Mouse (Mus musculus): ENCODE measurements at regions not wholly inside any gene's neighbourhood (a gene's known extent, or its start where the extent isn't known, plus 50 kb on each side); places are given as distances from the start of the nearest gene placed in this dataset.

- DNase-seq = no peak
These were observed 1172.6 kb upstream of the Gulo start for GRCm38 (mm10) chr14:67181586-67181985.

- no peak for DNase-seq
These were observed 1170.5 kb upstream of the Gulo start for GRCm38 (mm10) chr14:67179549-67179948.

- no peak for DNase-seq
These were observed 1169.5 kb upstream of the Gulo start for GRCm38 (mm10) chr14:67178329-67179039.

DNA sequence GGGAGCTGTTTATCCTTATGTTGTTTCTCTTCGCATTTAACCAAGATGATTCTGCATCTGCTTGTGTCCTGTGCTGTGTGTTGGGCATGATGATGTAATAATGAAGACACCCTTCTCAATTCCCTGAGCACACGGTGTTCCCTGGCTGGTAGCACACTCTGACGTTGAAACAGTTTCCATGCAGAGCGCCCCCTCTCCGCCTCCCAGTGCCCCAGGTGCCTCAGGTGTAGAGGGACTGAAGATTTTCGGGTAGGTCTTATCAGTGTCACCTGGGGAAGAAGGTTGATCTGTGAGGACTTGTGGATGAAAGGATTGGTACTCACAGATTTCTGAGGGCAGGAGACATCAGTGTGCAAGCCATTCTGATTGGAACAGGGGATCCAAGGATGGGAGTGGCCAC is 1167.7 kb upstream of the Gulo start:
- DNase-seq = no peak

DNA sequence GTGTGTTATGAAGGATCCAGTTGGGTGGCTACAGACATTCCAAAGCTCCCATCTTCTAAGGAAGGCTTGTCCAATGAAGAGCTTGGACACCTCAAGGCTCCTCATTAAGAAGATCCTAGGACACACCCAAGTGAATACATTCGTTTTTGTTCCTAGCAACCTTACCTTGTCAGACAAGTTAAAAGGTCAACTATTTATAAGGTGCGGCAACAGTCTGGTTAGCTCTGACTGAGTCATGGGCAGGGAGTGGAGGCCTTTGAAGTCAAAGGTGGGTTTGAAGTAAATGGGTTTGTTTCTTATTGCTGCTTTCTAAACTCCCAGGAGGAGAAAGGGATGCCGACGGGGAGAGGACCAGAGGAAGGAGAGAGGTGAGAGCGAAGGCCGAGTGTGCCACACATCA is 1167.1 kb upstream of the Gulo start:
- DNase-seq = no peak

DNA sequence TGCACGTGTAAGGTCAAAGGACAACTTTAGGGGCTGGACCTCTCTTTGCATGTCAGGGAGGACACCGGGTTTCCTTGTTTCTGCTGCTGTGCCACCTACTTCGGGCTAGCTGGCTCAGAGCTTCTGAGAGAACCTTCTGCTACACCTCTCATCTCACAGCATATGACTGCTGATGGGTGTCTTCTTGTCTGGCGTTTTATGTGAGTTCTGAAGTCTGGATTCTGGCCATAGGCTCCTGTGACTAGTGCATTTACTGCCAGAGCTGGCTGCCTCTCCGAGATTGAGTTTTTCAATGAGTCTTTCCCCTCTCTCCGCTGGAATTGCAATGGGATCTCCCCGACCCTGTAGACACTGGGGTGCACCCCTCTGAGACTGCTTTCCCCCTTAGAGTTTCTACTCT is 1165.9 kb upstream of the Gulo start:
- no peak for DNase-seq

- DNase-seq = no peak
These were observed 1161.8 kb upstream of the Gulo start for GRCm38 (mm10) chr14:67170801-67171200.

GRCm38 (mm10) chr14:67170248-67170647 is 1161.2 kb upstream of the Gulo start:
- no peak for DNase-seq

GRCm38 (mm10) chr14:67169201-67169600 is 1160.2 kb upstream of the Gulo start:
- DNase-seq = no peak

GRCm38 (mm10) chr14:67159996-67160395 is 1151.0 kb upstream of the Gulo start:
- DNase-seq = no peak

GRCm38 (mm10) chr14:67158867-67159266 is 1149.9 kb upstream of the Gulo start:
- DNase-seq = no peak

DNA sequence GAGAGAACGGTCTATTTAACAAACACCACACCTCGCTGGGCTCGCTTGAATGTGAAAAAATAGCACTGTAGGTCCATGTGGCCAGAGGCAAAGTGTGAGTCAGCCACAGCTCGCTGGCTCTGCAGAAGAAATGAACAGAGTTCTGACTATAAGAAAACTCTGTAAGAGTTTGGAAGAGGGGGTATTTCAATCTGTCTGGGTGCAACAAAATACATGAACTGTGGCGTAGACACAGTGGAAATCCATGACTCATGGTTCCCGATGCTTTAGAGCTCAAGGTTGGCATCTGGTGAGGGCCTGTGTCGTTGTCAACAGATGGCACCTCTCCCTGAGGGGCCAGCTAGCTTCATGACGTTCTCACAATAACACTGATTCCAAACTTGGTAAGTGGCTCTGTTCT is 1147.4 kb upstream of the Gulo start:
- no peak for DNase-seq

DNA sequence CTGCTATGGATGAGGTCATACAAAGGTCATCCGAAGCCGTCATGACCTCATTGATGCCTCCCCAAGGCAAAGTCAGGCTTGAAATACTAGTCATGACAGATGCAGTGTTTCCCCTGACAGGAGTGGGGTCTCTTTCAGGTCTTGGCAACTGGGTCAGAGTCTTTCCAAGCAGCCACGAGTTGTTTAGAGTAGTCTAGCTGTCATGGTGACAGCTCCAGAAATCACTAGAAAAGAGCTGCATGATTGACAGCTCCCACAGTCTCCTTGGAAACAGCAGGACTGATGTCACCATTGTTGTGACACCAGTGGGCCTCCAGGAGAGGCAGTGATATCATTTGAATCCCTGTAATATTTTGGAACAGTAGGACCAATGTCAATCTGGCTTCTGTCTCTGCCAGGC is 1144.6 kb upstream of the Gulo start:
- DNase-seq = no peak

- peak; percentile 16 for DNase-seq
These were observed 1141.0 kb upstream of the Gulo start for GRCm38 (mm10) chr14:67149961-67150471.

- no peak for DNase-seq
These were observed 1140.1 kb upstream of the Gulo start for GRCm38 (mm10) chr14:67149091-67149490.

- no peak for DNase-seq
These were observed 1137.6 kb upstream of the Gulo start for GRCm38 (mm10) chr14:67146602-67147001.

DNA sequence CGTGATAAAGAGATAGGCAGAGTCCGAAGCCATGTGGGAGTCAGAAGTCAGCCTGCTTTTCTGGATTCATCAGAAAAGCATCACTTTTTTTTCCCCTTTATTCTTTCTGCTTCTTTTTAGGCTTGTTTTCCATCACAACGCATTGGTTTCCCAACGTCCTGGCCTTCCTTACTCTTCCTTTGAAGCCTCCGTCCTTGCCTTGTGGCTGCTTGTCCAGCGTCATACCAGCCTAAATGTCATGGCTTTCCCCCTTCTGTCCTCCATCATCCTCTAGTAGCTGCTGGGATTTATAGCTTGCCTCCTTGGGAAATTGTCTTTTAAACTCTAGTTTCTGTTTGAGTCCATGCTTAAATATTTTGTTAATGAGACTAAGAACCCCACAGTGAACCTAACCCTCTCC is 1136.0 kb upstream of the Gulo start:
- DNase-seq = no peak

GRCm38 (mm10) chr14:67144461-67144985 is 1135.5 kb upstream of the Gulo start:
- DNase-seq = no peak

GRCm38 (mm10) chr14:67143826-67144225 is 1134.8 kb upstream of the Gulo start:
- DNase-seq = no peak

DNA sequence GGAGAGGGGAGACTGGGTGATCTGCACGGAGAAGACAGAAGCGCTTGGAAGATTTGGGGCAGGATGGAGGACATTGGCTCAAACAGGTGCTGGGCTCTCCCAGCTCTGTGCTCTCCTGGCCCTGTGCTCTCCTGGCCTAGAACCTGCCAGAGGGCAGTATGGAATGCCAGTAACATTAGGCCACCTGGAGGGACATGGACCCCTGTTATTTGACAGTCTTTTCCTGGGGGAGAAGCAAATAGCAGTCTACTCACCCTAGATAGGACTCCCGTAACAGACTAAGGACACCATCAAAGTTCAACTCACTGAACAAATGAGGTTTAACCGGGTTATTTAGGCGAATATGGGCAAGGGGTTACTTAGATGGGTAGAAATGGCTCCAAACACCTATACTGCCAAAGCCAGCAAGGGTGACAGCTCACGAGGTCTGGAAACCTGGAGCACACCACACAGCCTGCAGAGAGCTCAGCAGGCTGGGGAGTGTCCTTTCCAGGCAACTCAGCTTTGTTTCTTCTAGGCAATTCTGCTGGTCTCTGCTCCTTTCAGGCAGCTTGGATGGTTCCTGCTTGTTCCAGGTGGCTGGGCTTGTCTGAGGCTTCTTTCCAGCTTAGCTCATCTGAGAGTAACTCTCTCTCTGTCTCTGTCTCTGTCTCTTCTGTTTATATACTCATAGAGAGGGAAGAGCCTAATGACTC is 1133.7 kb upstream of the Gulo start:
- DNase-seq = no peak

- DNase-seq = no peak
These were observed 1132.8 kb upstream of the Gulo start for GRCm38 (mm10) chr14:67141581-67142441.

DNA sequence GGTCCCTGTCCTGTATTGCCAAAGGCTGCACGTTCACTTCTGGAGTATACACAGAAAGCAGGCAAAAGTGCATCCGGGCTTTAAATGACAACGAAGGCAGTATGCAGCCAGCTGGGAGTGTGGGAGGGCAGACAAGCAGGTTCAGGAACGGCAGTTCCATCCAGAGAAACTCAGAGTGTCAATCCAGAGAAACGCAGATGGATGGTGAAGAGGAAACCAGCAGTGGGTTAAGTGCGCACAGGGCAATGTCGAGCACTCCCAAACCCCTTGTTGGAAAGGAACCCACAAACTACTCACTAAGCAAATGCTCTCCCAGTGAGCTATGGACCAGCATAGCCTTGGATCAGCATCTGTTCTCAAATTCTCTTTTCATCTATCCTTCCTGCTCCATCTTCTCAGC is 1132.1 kb upstream of the Gulo start:
- DNase-seq = no peak

- DNase-seq = no peak
These were observed 1130.7 kb upstream of the Gulo start for GRCm38 (mm10) chr14:67139674-67140073.
